Mouse (Mus musculus): ENCODE data around the gene Clp1.

Gene Clp1

GRCm38 (mm10) chr2:84727172-84727858 lies at the start of gene Clp1:
Gene Clp1, minus strand, starts transcription at chr2:84727350.
- peak; percentile 98 for DNase-seq (ENCODE audit: low read depth, low spot score)

- no peak for DNase-seq (ENCODE audit: low read depth, low spot score)
These were observed 48.5 kb upstream of the Clp1 start for GRCm38 (mm10) chr2:84775665-84776064.

- no peak for DNase-seq (ENCODE audit: low read depth, low spot score)
These were observed 48.1 kb upstream of the Clp1 start, which contains the start of gene Serping1 for GRCm38 (mm10) chr2:84775241-84775640. Gene Serping1, minus strand, starts transcription at chr2:84775444.

GRCm38 (mm10) chr2:84774751-84775150 lies 47.6 kb upstream of the Clp1 start:
- DNase-seq (ENCODE audit: low read depth, low spot score), result peak; percentile 68

- DNase-seq (ENCODE audit: low read depth, low spot score), result no peak
These were observed 46.0 kb upstream of the Clp1 start for GRCm38 (mm10) chr2:84773195-84773594.

- DNase-seq (ENCODE audit: low read depth, low spot score), result no peak
These were observed 45.3 kb upstream of the Clp1 start for GRCm38 (mm10) chr2:84772454-84772853.

- no peak for DNase-seq (ENCODE audit: low read depth, low spot score)
These were observed 43.4 kb upstream of the Clp1 start for GRCm38 (mm10) chr2:84770501-84770900.

GRCm38 (mm10) chr2:84762818-84763217 lies 35.7 kb upstream of the Clp1 start:
- no peak for DNase-seq (ENCODE audit: low read depth, low spot score)

- no peak for DNase-seq (ENCODE audit: low read depth, low spot score)
These were observed 35.1 kb upstream of the Clp1 start for GRCm38 (mm10) chr2:84762295-84762694.

- DNase-seq (ENCODE audit: low read depth, low spot score), result no peak
These were observed 34.7 kb upstream of the Clp1 start for GRCm38 (mm10) chr2:84761840-84762239.

- DNase-seq (ENCODE audit: low read depth, low spot score), result no peak
These were observed 34.2 kb upstream of the Clp1 start for GRCm38 (mm10) chr2:84761309-84761708.

GRCm38 (mm10) chr2:84760777-84761176 lies 33.6 kb upstream of the Clp1 start:
- DNase-seq (ENCODE audit: low read depth, low spot score), result no peak

- DNase-seq (ENCODE audit: low read depth, low spot score), result peak; percentile 69
These were observed 31.5 kb upstream of the Clp1 start for GRCm38 (mm10) chr2:84758542-84759127.

- no peak for DNase-seq (ENCODE audit: low read depth, low spot score)
These were observed 30.0 kb upstream of the Clp1 start for GRCm38 (mm10) chr2:84757026-84757682.

GRCm38 (mm10) chr2:84756245-84756644 lies 29.1 kb upstream of the Clp1 start:
- DNase-seq (ENCODE audit: low read depth, low spot score), result no peak

- DNase-seq (ENCODE audit: low read depth, low spot score), result no peak
These were observed 23.0 kb upstream of the Clp1 start for GRCm38 (mm10) chr2:84750115-84750514.

GRCm38 (mm10) chr2:84744126-84744525 lies 17.0 kb upstream of the Clp1 start:
- DNase-seq (ENCODE audit: low read depth, low spot score), result peak; percentile 65

GRCm38 (mm10) chr2:84743561-84743960 lies 16.4 kb upstream of the Clp1 start, which contains the start of gene Gm19426:
Gene Gm19426, minus strand, starts transcription at chr2:84743655.
- DNase-seq (ENCODE audit: low read depth, low spot score), result peak; percentile 96

GRCm38 (mm10) chr2:84742451-84743283 lies 15.5 kb upstream of the Clp1 start:
- DNase-seq (ENCODE audit: low read depth, low spot score), result peak; percentile 97

- no peak for DNase-seq (ENCODE audit: low read depth, low spot score)
These were observed 14.8 kb upstream of the Clp1 start for GRCm38 (mm10) chr2:84741841-84742450.

- no peak for DNase-seq (ENCODE audit: low read depth, low spot score)
These were observed 13.6 kb upstream of the Clp1 start for GRCm38 (mm10) chr2:84740608-84741333.
